Comparison of ENCODE assay signal across 8 mouse cellular contexts in genomic region chr11:120822831-120823550, GRCm38 (mm10). TPM values are rescaled to one million over a fixed set of nuclear protein-coding genes. Genes with fewer than 3 reads are reported as not detected.
A peak's percentile ranks its signal among the peaks of the same experiment; 100 is the strongest.
DNase-seq lines count a peak whose midpoint lies in the region; ATAC-seq and TF ChIP-seq lines count a peak whose summit lies in the region.

No protein-coding gene starts in this region.

- no peak for TF ChIP-seq CTCF in kidney, postnatal 0 days (IDR thresholded peaks at IDR 0.05; ENCODE audit: low read depth)

- H3K27ac ChIP-seq in forebrain, embryonic 14.5 days (ENCODE audit: low read depth, low read length): peak overlapping the region; percentile 99
- peak overlapping the region; percentile 94 for H3K27ac ChIP-seq in kidney, postnatal 0 days
- H3K27ac ChIP-seq in midbrain, embryonic 11.5 days (ENCODE audit: low read depth, low read length): peak overlapping the region; percentile 98

- ATAC-seq in forebrain, embryonic 14.5 days: no peak
- ATAC-seq in kidney, postnatal 0 days (replicated peaks; ENCODE audit: low FRiP score, low read depth): no peak
- no peak for ATAC-seq in midbrain, embryonic 11.5 days (ENCODE audit: low FRiP score)
- no peak for ATAC-seq in megakaryocyte-erythroid progenitor cell, adult 5-6 weeks (replicated peaks; ENCODE audit: low FRiP score, low TSS enrichment, poor library complexity, severe bottlenecking)

- no peaks in the 10 kb centered on the region for H3K27me3 ChIP-seq in forebrain, embryonic 14.5 days (replicated peaks; ENCODE audit: control insufficient read depth, insufficient read depth, low read length)
- no peaks in the 10 kb centered on the region for H3K27me3 ChIP-seq in kidney, postnatal 0 days (ENCODE audit: insufficient read depth, low read length)
- H3K27me3 ChIP-seq in midbrain, embryonic 11.5 days (ENCODE audit: control insufficient read depth, insufficient read depth, low read length): no peaks in the 10 kb centered on the region

- under 1% methylated on average over 14 of the region's 14 CpGs for WGBS in forebrain, embryonic 14.5 days
- WGBS in kidney, postnatal 0 days: under 1% methylated on average over 14 of the region's 14 CpGs
- 2% methylated on average over 14 of the region's 14 CpGs for WGBS in midbrain, embryonic 11.5 days

- H3K36me3 ChIP-seq in forebrain, embryonic 14.5 days (ENCODE audit: control insufficient read depth, insufficient read depth, low read length): peaks cover 48% of the 10 kb centered on the region
- peaks cover 26% of the 10 kb centered on the region for H3K36me3 ChIP-seq in kidney, postnatal 0 days (ENCODE audit: insufficient read depth, low read length)
- H3K36me3 ChIP-seq in midbrain, embryonic 11.5 days (ENCODE audit: control insufficient read depth, insufficient read depth, low read length): peaks cover 34% of the 10 kb centered on the region

- peak overlapping the region; percentile 86 for H3K4me3 ChIP-seq in forebrain, embryonic 14.5 days (ENCODE audit: low read depth, low read length)
- peak overlapping the region; percentile 66 for H3K4me3 ChIP-seq in kidney, postnatal 0 days (replicated peaks; ENCODE audit: low read depth, low read length)
- H3K4me3 ChIP-seq in midbrain, embryonic 11.5 days (ENCODE audit: low read depth, low read length): peak overlapping the region; percentile 88

- H3K9ac ChIP-seq in forebrain, embryonic 14.5 days (ENCODE audit: low read length): peak overlapping the region; percentile 93
- H3K9ac ChIP-seq in kidney, postnatal 0 days (ENCODE audit: low read depth, low read length): peak overlapping the region; percentile 87
- H3K9ac ChIP-seq in midbrain, embryonic 11.5 days (ENCODE audit: low read length): peak overlapping the region; percentile 94

- H3K4me2 ChIP-seq in forebrain, embryonic 14.5 days (ENCODE audit: low read length): peak overlapping the region; percentile 95
- peak overlapping the region; percentile 92 for H3K4me2 ChIP-seq in kidney, postnatal 0 days (ENCODE audit: low read length)
- H3K4me2 ChIP-seq in midbrain, embryonic 11.5 days: peak overlapping the region; percentile 98

- H3K4me1 ChIP-seq in forebrain, embryonic 14.5 days (ENCODE audit: control insufficient read depth, insufficient read depth, low read length): peaks cover 27% of the 10 kb centered on the region
- peaks cover 21% of the 10 kb centered on the region for H3K4me1 ChIP-seq in kidney, postnatal 0 days (replicated peaks; ENCODE audit: insufficient read depth, low read length)
- peaks cover 43% of the 10 kb centered on the region for H3K4me1 ChIP-seq in midbrain, embryonic 11.5 days (ENCODE audit: control insufficient read depth, insufficient read depth, low read length)

- DNase-seq in kidney, adult 9 months: peak; percentile 32
- no peak for DNase-seq in kidney, adult 18-20 months
- DNase-seq in NIH3T3 (ENCODE audit: low read depth): peak; percentile 48
- DNase-seq in forebrain, embryonic 14.5 days (ENCODE audit: low spot score): peak; percentile 26
- DNase-seq in kidney, postnatal 0 days (ENCODE audit: low spot score): peak; percentile 32
- DNase-seq in midbrain, embryonic 11.5 days (ENCODE audit: low spot score, missing footprints): peak; percentile 94
- DNase-seq in gastrocnemius, postnatal 10 days: no peak

- H3K9me3 ChIP-seq in forebrain, embryonic 14.5 days (replicated peaks; ENCODE audit: control insufficient read depth, low read length): no peaks in the 10 kb centered on the region
- H3K9me3 ChIP-seq in kidney, postnatal 0 days (replicated peaks; ENCODE audit: low read length): no peaks in the 10 kb centered on the region
- H3K9me3 ChIP-seq in midbrain, embryonic 11.5 days (ENCODE audit: control insufficient read depth, low read length): no peaks in the 10 kb centered on the region

RNA-seq across cellular contexts. Expression of gene Fasn, which starts 1.4 kb away (rescaled TPM):
- polyA plus RNA-seq in forebrain, embryonic 14.5 days (2014; fragmentation: Nextera tagmentation; extraction: Ambion mirVana): 84.2 and 102 TPM in 2 replicates
- 19.8 and 19.9 TPM in 2 replicates for polyA plus RNA-seq in kidney, postnatal 0 days (2015; fragmentation: Nextera tagmentation; extraction: Ambion mirVana)
- 80.8 and 94.6 TPM in 2 replicates for polyA plus RNA-seq in midbrain, embryonic 11.5 days (2014; fragmentation: Nextera tagmentation; extraction: Ambion mirVana)
- total RNA-seq in megakaryocyte-erythroid progenitor cell, adult 5-6 weeks (2014; fragmentation: Nextera tagmentation): 92.0 and 92.3 TPM in 2 replicates
- total RNA-seq in megakaryocyte-erythroid progenitor cell, adult 5-6 weeks (2017): 27.2 and 34.0 TPM in 2 replicates
- total RNA-seq in gastrocnemius, postnatal 10 days (2021): 10 to 100 TPM; 21.8 to 26.4 TPM

RNA-seq across cellular contexts. Expression of gene Dus1l, which starts 26.8 kb away (rescaled TPM):
- polyA plus RNA-seq in forebrain, embryonic 14.5 days (2014; fragmentation: Nextera tagmentation; extraction: Ambion mirVana): 53.5 and 58.6 TPM in 2 replicates
- 66.0 and 73.0 TPM in 2 replicates for polyA plus RNA-seq in kidney, postnatal 0 days (2015; fragmentation: Nextera tagmentation; extraction: Ambion mirVana)
- polyA plus RNA-seq in midbrain, embryonic 11.5 days (2014; fragmentation: Nextera tagmentation; extraction: Ambion mirVana): 73.6 and 76.9 TPM in 2 replicates
- total RNA-seq in megakaryocyte-erythroid progenitor cell, adult 5-6 weeks (2014; fragmentation: Nextera tagmentation): 150 TPM in 2 replicates
- 68.4 and 87.6 TPM in 2 replicates for total RNA-seq in megakaryocyte-erythroid progenitor cell, adult 5-6 weeks (2017)
- total RNA-seq in gastrocnemius, postnatal 10 days (2021): 10 to 100 TPM; 29.9 to 34.0 TPM

RNA-seq across cellular contexts. Expression of gene Gps1, which starts 38.9 kb away (rescaled TPM):
- polyA plus RNA-seq in forebrain, embryonic 14.5 days (2014; fragmentation: Nextera tagmentation; extraction: Ambion mirVana): 348 and 350 TPM in 2 replicates
- 158 and 170 TPM in 2 replicates for polyA plus RNA-seq in kidney, postnatal 0 days (2015; fragmentation: Nextera tagmentation; extraction: Ambion mirVana)
- polyA plus RNA-seq in midbrain, embryonic 11.5 days (2014; fragmentation: Nextera tagmentation; extraction: Ambion mirVana): 254 and 269 TPM in 2 replicates
- total RNA-seq in megakaryocyte-erythroid progenitor cell, adult 5-6 weeks (2014; fragmentation: Nextera tagmentation): 107 TPM in 2 replicates
- total RNA-seq in megakaryocyte-erythroid progenitor cell, adult 5-6 weeks (2017): 103 and 119 TPM in 2 replicates
- 10 to 100 TPM; 57.3 to 61.5 TPM for total RNA-seq in gastrocnemius, postnatal 10 days (2021)

RNA-seq across cellular contexts. Expression of gene Rfng, which starts 39.0 kb away (rescaled TPM):
- 39.4 and 64.8 TPM in 2 replicates for polyA plus RNA-seq in forebrain, embryonic 14.5 days (2014; fragmentation: Nextera tagmentation; extraction: Ambion mirVana)
- 32.4 and 32.6 TPM in 2 replicates for polyA plus RNA-seq in kidney, postnatal 0 days (2015; fragmentation: Nextera tagmentation; extraction: Ambion mirVana)
- 28.2 and 30.6 TPM in 2 replicates for polyA plus RNA-seq in midbrain, embryonic 11.5 days (2014; fragmentation: Nextera tagmentation; extraction: Ambion mirVana)
- total RNA-seq in megakaryocyte-erythroid progenitor cell, adult 5-6 weeks (2014; fragmentation: Nextera tagmentation): 43.1 and 47.2 TPM in 2 replicates
- 4.8 and 9.5 TPM in 2 replicates for total RNA-seq in megakaryocyte-erythroid progenitor cell, adult 5-6 weeks (2017)
- 1 to 10 TPM; 6.3 to 7.7 TPM for total RNA-seq in gastrocnemius, postnatal 10 days (2021)

Comparison
In these comparisons a context has a peak if more than half of its experiments do, and no peak if none do; other contexts are left out.
1. DNase-seq: peak in kidney, adult 9 months (single experiment), NIH3T3 (single experiment), forebrain, embryonic 14.5 days (single experiment), kidney, postnatal 0 days (single experiment) and midbrain, embryonic 11.5 days (single experiment); none in kidney, adult 18-20 months (single experiment) and gastrocnemius, postnatal 10 days (single experiment).
2. Peak in every context shown above with its lines, with median percentiles within 50 percentile points of each other: H3K27ac ChIP-seq, H3K4me2 ChIP-seq, H3K4me3 ChIP-seq and H3K9ac ChIP-seq.